Mouse (Mus musculus) brain, embryonic 14.5 days (tissue): Measurements from ENCODE around the gene Actl6a. TPM values are rescaled to one million over a fixed set of nuclear protein-coding genes. Genes with fewer than 3 reads are reported as not detected.
"Not testable (repeated sequence)": the region's sequence is repeated elsewhere in the genome, so short reads cannot be mapped to it uniquely, and the experiment has no call there.

Source experiments
- DNase-seq: peaks from one replicate; pipeline ENCODE4 v3.0.0-alpha.2; 2011; ENCODE audit warnings: low read depth
- CTCF ChIP-seq: fragments of 200-500 bp; IDR thresholded peaks from 2 replicates; pipeline ENCODE4 v1.5.1; 2012; ENCODE audit warnings: inconsistent platforms, mild to moderate bottlenecking, moderate library complexity, borderline replicate concordance; ENCODE audit not compliant: insufficient read depth, insufficient read length; ENCODE audit errors: extremely low read depth
- POLR2A ChIP-seq: fragments of 200-500 bp; IDR thresholded peaks from 2 replicates; pipeline ENCODE4 v1.6.1; 2012; ENCODE audit warnings: mild to moderate bottlenecking, inconsistent platforms, borderline replicate concordance; ENCODE audit not compliant: poor library complexity, insufficient read depth, insufficient read length, severe bottlenecking; ENCODE audit errors: extremely low read depth
- polyA plus RNA-seq: library from polyadenylated mRNA; depleted of rRNA; stranded (reverse); fragments of >200 nt; gene quantifications from 2 replicates; pipeline ENCODE4 v1.2.3, GENCODE M21; 2012

Actl6a gene
- polyA plus RNA-seq, 1 experiment: 51.8 TPM

- peak; percentile 91 for TF ChIP-seq CTCF
- TF ChIP-seq POLR2A: no peak
- peak; percentile 90 for DNase-seq
Observed at GRCm38 (mm10) chr3:32698228-32698863, 7.8 kb upstream of the Actl6a start.

DNA sequence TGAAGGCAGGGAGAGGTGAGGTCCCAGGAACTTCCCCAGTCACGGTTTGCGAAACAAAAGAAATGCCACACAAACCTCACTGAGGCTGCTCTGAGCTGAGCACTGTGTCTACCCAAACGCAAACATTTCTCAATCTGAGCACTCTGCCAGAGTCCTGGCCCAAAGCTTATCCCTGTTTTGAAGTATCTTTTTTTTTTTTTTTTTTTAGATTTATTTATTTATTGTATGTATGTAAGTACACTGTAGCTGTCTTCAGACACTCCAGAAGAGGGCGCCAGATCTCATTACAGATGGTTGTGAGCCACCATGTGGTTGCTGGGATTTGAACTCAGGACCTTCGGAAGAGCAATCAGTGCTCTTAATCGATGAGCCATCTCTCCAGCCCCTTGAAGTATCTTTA is 2.1 kb upstream of the Actl6a start:
- not testable (repeated sequence) for DNase-seq

- DNase-seq: not testable (repeated sequence)
Observed at GRCm38 (mm10) chr3:32704632-32705031, 1.5 kb upstream of the Actl6a start.

DNA sequence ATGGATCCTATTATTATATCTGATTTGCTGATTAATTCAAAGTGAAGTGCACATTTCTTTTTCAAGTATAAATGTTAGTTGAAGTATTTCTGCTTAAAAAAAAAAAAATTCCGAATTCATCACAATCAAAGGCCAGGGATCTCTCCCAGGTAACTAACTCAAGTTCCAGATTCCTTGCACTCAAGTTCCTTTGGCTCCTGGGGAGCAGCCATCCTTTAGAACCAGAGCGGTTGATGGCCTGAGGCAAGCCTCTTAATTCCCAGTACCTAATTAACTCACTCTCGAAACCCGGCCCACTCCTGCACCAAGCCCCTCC is 1.9 kb downstream of the Actl6a start:
- TF ChIP-seq POLR2A: no peak
- DNase-seq: no peak

- peak; percentile 100 for DNase-seq
- peak; percentile 49; the same call in 1 of the 2 replicates for TF ChIP-seq POLR2A
- no peak for TF ChIP-seq CTCF
Observed at GRCm38 (mm10) chr3:32708368-32709231, 2.5 kb downstream of the Actl6a start.

DNA sequence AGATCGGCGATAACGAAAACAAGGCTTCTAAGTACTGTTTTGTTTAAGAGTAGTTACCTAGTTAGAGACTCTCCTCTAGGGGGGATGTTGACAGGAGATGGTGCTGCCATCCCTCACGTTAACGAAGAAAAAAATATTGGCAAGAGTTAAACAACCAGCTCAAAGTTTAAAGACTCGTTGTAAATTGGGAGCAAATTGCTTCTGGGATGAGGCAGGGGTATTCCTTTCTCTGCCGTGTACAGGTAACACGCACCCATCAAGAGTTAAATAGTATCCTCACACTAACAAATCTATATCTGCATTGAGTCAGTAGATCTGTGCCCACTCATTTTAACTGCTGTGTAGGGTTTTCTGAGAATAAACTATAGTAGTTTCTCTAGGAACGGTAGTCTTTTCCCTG is 3.3 kb downstream of the Actl6a start:
- TF ChIP-seq POLR2A (no peak), CTCF (no peak)
- no peak for DNase-seq

DNA sequence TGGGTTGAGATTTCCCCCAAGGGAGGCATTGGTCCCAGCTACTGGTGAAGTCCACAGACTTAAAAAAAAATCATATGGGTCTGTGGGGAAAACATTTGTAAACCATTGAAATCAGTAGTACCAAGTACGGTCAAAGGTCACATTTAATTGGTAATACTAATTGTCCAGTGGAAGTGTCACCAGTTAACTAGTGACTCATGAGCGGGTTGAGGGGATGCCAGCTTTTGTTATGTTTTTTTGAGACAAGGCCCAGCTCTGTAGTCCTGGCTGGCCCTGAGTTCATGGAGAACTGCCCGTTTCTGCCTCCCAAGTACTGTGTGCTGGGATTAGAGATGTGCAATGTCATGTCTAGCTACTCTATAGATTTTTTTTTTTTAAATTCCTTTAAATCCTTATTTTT is 7.6 kb downstream of the Actl6a start:
- TF ChIP-seq POLR2A (no peak), CTCF (no peak)
- no peak for DNase-seq

DNA sequence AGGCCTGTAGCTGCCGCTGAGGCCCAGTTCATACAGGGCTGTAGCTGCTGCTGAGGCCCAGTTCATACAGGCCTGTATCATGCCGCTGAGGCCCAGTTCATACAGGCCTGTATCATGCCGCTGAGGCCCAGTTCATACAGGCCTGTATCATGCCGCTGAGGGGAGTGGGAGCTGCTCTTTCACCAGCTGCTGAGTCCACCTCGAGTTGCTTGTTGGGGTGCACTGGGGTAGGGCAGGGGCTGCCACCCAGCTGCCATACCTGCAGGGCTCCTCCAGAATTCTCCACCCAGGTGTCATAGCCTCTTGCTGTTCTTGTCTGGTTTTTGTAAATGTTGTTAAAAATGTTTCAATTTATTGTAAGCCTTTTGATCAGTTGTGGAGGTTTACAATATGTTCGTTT is 11.3 kb downstream of the Actl6a start:
- not testable (repeated sequence) for DNase-seq

DNA sequence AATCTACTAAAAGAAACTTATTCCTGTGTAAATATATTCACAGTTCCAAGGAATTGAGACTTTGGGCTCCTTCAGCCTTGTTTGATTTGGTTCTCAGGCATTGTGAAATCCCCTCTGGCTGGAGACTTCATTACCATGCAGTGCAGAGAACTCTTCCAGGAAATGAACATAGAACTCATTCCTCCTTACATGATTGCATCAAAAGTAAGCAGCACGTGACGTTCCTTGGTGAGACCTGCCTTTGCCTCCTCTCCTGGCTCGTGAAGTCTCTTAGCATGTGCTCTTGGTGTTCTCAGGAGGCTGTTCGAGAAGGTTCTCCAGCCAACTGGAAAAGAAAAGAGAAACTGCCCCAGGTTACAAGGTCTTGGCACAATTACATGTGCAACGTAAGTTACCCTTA is 12.2 kb downstream of the Actl6a start:
- no peak for TF ChIP-seq CTCF
- TF ChIP-seq POLR2A: no peak
- no peak for DNase-seq

DNA sequence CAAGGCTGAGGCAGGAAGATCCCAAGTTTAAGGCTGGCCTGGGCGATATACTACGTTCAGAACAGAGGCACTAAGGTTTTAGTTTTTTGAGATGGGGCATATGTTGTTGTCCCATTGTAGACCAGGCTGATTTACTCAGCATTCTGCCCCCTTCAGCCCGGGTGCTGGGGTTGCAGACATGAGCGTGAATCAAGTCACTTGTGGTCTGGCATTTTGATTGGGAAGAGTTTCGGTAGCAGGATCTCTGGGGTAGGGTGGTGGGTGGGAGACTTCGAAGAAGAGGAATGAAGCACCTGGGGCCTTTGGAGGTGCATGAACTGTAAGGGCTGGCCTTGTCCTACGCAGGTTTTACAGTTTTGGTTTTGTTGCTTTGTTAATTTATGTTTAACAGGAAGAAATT is 18.1 kb downstream of the Actl6a start:
- TF ChIP-seq POLR2A (no peak), CTCF (no peak)
- no peak for DNase-seq

DNA sequence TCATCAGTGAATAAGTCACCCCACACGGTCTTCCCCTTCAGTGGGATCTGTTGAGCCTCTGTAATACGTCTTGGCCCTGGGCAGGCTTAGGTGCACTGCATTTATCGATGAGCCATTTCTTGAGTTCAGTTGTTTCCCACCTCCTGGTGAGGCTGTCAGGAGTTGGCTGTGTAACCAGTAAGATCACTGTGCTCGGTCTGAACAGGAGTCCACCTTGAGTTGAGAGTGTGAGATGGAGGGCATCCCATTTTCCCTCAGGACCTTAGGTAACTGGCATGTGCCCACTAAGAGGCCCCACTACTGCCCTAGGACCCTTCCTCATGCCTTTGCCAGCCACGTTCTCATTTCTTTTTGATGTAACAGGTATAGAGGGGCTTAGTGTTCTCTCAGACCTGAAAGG is 19.9 kb downstream of the Actl6a start:
- DNase-seq: no peak
- TF ChIP-seq CTCF (no peak), POLR2A (no peak)

DNA sequence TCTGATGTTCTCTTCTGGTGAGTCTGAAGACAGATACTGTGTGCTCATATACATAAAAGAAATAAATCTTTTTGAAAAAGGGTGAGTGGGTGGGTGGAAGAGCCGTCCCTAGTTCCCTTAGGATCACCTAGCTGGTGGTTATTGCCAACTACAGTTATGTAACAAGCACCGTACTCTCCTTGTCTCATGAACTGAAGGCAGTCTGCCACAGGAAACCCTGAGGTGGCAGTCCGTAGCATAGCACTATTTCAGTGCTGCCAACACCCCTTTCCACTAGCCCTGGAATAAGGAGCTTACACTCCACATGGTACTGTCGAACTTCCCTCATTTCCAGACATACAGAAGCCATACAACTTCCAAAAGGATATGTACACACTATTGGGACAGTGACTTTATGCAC is 21.8 kb downstream of the Actl6a start:
- TF ChIP-seq CTCF (no peak), POLR2A (no peak)
- DNase-seq: no peak
